Mouse (Mus musculus): ENCODE measurements around the gene Tenm2. TPM values are rescaled to one million over a fixed set of nuclear protein-coding genes. Genes with fewer than 3 reads are reported as not detected.
A peak's percentile ranks its signal among the peaks of the same experiment; 100 is the strongest.

The Tenm2 gene
- polyA plus RNA-seq, 1 experiment from 2014 or later = 0.16 TPM

DNA sequence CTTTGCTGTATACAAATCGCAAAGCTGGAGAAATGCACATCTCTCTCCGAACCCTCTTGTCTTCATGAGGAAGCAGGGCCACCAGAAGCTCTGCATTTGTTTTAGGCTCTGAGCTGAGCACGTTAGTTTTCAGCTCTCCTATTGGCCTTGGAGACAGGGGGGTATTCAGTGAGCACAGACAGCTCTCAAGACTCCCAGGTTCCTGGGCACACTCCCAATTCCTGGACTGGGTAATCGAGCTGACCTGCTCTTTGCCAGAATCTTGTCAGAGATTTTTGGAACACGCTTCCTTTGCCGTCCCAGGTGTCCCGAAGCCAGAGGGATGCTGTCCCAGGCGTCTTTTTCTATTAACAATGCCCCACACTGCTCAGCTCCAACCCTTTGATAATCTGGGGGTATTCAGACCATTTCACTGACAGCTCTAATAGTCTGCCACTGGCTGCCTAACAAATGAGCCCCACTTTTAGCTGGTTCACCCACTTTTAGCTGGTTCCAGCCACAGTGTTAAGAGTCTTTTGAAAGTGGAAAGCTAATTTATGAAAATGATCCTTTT is 1161.7 kb downstream of the Tenm2 start:
- DNase-seq (ENCODE audit: low spot score) (no peak), ATAC-seq (no peak)
- no peak overlapping the region for H3K4me2 ChIP-seq (replicated peaks; ENCODE audit: low read depth, low read length)
- WGBS = 53% methylated on average over 8 of the region's 8 CpGs
- no peaks in the 10 kb centered on the region for H3K27me3 ChIP-seq (replicated peaks; ENCODE audit: insufficient read depth, low read length)
- no peaks in the 10 kb centered on the region for H3K4me1 ChIP-seq (ENCODE audit: insufficient read depth, low read depth, low read length)
- no peak overlapping the region for H3K4me3 ChIP-seq (ENCODE audit: low read depth, low read length)
- no peak overlapping the region for H3K27ac ChIP-seq (ENCODE audit: low read length)
- no peaks in the 10 kb centered on the region for H3K36me3 ChIP-seq (ENCODE audit: insufficient read depth, low read length)
- H3K9ac ChIP-seq (replicated peaks; ENCODE audit: low read depth) = no peak overlapping the region
- no peaks in the 10 kb centered on the region for H3K9me3 ChIP-seq (ENCODE audit: low read length)
- TF ChIP-seq EP300 (IDR thresholded peaks at IDR 0.05) (no peak), CTCF (IDR thresholded peaks at IDR 0.05) (no peak)

DNA sequence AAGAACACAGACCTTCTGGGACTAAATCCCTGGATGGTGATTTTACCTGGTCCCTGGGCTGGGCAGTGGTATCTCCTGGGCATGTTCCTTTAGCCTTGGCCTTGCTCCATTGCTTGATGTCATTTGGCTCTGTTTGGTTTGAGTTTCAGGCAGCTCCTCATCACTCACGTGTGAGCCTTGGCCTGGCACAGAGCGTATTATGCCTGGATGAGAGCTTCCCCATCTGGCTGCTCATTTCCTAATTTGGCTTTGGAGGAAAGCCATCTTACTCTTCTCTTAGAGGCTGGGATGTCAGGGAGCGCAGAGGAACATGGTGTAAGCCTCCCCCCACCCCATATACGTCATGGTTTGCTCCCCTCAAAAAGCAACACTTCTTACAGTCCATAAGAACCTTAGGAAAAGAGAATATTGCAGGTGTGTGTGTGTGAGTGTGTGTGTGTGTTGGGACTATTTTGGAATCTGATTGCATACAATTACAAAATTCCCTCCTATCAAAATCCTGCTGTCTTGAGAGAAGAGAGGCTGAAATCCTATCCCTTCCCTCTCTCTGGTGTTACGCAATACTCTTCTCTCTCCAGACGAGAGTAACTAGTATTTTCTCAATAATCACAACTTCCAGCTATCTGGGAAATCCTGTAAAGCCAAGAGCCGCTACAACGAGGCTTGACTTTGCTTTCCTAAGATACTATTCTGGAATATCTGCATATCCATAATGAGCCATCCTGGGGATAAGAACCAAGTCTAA is 1162.5 kb downstream of the Tenm2 start:
- ATAC-seq (peak; percentile 38; the same call in 1 of the 2 replicates), DNase-seq (ENCODE audit: low spot score) (peak; percentile 63)
- H3K4me2 ChIP-seq (replicated peaks; ENCODE audit: low read depth, low read length) = no peak overlapping the region
- no peak overlapping the region for H3K27ac ChIP-seq (ENCODE audit: low read length)
- no peak overlapping the region for H3K9ac ChIP-seq (replicated peaks; ENCODE audit: low read depth)
- no peaks in the 10 kb centered on the region for H3K4me1 ChIP-seq (ENCODE audit: insufficient read depth, low read depth, low read length)
- no peak for TF ChIP-seq EP300 (IDR thresholded peaks at IDR 0.05)
- TF ChIP-seq CTCF (IDR thresholded peaks at IDR 0.05) = no peak
- no peaks in the 10 kb centered on the region for H3K9me3 ChIP-seq (ENCODE audit: low read length)
- WGBS = 48% methylated on average over 8 of the region's 8 CpGs
- no peak overlapping the region for H3K4me3 ChIP-seq (ENCODE audit: low read depth, low read length)
- H3K27me3 ChIP-seq (replicated peaks; ENCODE audit: insufficient read depth, low read length) = no peaks in the 10 kb centered on the region
- no peaks in the 10 kb centered on the region for H3K36me3 ChIP-seq (ENCODE audit: insufficient read depth, low read length)

DNA sequence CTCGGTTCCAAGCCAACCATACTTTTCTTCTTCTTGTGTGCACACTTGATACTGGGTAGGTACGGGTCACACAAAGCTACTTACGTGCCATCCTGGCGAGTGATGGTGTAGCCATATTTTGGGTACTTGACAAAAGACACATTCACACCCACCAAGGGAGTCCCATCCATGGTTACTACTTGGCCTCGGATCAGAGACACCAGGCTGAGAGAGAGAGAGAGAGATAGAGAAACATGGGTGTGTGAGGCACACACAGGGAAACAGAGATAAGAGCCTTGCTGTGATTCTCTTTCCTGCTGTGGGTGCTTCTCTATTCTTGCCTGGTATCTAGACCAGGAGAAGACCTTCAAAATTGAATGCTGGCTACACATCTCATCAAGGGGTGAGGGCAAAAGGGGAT is 1163.1 kb downstream of the Tenm2 start:
- 75% methylated on average over 5 of the region's 5 CpGs for WGBS
- DNase-seq (ENCODE audit: low spot score) = no peak
- TF ChIP-seq CTCF (IDR thresholded peaks at IDR 0.05) = no peak
- no peak for TF ChIP-seq EP300 (IDR thresholded peaks at IDR 0.05)
- no peak overlapping the region for H3K4me2 ChIP-seq (replicated peaks; ENCODE audit: low read depth, low read length)
- no peak overlapping the region for H3K4me3 ChIP-seq (ENCODE audit: low read depth, low read length)
- no peaks in the 10 kb centered on the region for H3K36me3 ChIP-seq (ENCODE audit: insufficient read depth, low read length)
- no peak overlapping the region for H3K27ac ChIP-seq (ENCODE audit: low read length)
- H3K9ac ChIP-seq (replicated peaks; ENCODE audit: low read depth) = no peak overlapping the region
- no peaks in the 10 kb centered on the region for H3K27me3 ChIP-seq (replicated peaks; ENCODE audit: insufficient read depth, low read length)
- H3K9me3 ChIP-seq (ENCODE audit: low read length) = no peaks in the 10 kb centered on the region
- no peaks in the 10 kb centered on the region for H3K4me1 ChIP-seq (ENCODE audit: insufficient read depth, low read depth, low read length)
- ATAC-seq = no peak

DNA sequence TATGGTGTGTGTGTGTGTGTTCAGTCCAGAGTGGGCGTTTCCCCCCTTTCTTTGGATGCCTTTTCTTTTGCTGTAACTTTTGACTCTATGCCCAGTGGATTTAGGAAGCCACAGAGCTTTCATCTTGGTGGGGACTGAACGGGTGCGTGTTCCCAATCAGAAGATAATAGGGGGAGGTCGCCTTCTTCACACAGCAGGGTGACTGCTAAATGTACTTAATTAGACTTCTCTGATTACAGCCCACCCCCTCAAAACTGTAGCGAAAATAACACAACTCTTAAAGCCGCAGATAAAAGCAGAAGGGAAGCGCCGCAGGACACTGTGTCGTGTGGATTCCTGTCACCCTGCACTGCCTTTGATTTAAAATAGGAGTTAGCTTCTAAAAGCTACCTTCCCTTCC is 1163.7 kb downstream of the Tenm2 start:
- H3K27ac ChIP-seq (ENCODE audit: low read length) = no peak overlapping the region
- H3K36me3 ChIP-seq (ENCODE audit: insufficient read depth, low read length) = no peaks in the 10 kb centered on the region
- H3K27me3 ChIP-seq (replicated peaks; ENCODE audit: insufficient read depth, low read length) = no peaks in the 10 kb centered on the region
- TF ChIP-seq EP300 (IDR thresholded peaks at IDR 0.05) (no peak), CTCF (IDR thresholded peaks at IDR 0.05) (no peak)
- WGBS = 48% methylated on average over 9 of the region's 9 CpGs
- H3K4me1 ChIP-seq (ENCODE audit: insufficient read depth, low read depth, low read length) = no peaks in the 10 kb centered on the region
- no peaks in the 10 kb centered on the region for H3K9me3 ChIP-seq (ENCODE audit: low read length)
- H3K4me3 ChIP-seq (ENCODE audit: low read depth, low read length) = no peak overlapping the region
- DNase-seq (ENCODE audit: low spot score) = no peak
- H3K4me2 ChIP-seq (replicated peaks; ENCODE audit: low read depth, low read length) = no peak overlapping the region
- no peak overlapping the region for H3K9ac ChIP-seq (replicated peaks; ENCODE audit: low read depth)
- no peak for ATAC-seq

DNA sequence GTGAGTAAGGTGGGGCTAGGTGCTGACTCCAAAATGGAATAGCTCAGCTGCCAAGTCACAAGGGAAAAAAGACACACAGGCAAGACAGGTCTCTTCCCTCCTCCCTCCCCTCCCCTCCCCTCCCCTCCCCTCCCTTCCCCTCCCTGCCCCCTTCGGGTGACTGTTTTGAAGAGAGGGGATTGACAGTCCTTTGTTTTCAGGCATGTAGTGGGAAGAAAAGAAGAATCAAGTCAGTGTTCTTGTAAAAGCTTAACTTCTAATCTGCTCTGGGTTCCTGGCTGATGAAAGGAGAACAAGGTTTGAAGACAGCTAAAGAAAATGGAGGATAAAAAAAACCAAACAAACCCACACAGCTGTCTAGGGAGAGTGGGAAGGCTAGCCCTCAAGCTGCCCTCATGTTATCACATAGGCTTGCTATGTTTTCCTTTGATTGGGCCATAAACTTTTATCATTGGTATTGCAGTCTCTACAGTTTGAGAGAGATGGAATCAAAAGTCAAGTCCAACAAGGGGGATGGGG is 1176.4 kb downstream of the Tenm2 start:
- no peak overlapping the region for H3K4me3 ChIP-seq (ENCODE audit: low read depth, low read length)
- no peaks in the 10 kb centered on the region for H3K4me1 ChIP-seq (ENCODE audit: insufficient read depth, low read depth, low read length)
- no peak for TF ChIP-seq EP300 (IDR thresholded peaks at IDR 0.05)
- WGBS = no CpG with 5 or more reads among the region's 1 CpGs
- no peaks in the 10 kb centered on the region for H3K36me3 ChIP-seq (ENCODE audit: insufficient read depth, low read length)
- H3K9ac ChIP-seq (replicated peaks; ENCODE audit: low read depth) = no peak overlapping the region
- DNase-seq (ENCODE audit: low spot score) (no peak), ATAC-seq (no peak)
- no peaks in the 10 kb centered on the region for H3K9me3 ChIP-seq (ENCODE audit: low read length)
- no peaks in the 10 kb centered on the region for H3K27me3 ChIP-seq (replicated peaks; ENCODE audit: insufficient read depth, low read length)
- no peak overlapping the region for H3K27ac ChIP-seq (ENCODE audit: low read length)
- H3K4me2 ChIP-seq (replicated peaks; ENCODE audit: low read depth, low read length) = no peak overlapping the region

DNA sequence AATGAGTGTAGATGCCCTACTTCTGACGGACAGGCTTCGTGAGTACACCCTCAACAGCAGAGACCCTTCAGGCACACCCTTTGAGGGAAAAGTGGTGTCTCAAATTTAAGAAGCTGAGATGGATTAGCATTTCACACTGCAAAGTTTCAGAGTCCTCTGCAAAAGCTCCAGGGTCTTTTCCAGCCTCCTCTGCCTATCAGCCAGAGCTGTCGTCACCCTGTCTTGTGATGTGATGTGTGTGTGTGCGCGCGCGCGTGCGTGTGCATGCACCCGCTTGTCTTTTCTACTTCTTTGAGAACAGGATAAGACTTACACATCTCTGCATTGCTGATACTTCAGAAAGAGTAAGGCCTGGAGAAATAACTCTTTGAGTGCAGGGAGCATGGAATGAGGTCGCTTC is 1179.2 kb downstream of the Tenm2 start:
- no peak for TF ChIP-seq CTCF (IDR thresholded peaks at IDR 0.05)
- no peak for TF ChIP-seq EP300 (IDR thresholded peaks at IDR 0.05)
- WGBS = 49% methylated on average over 11 of the region's 11 CpGs
- Histone ChIP-seq H3K27me3 (replicated peaks; ENCODE audit: insufficient read depth, low read length) (no peaks in the 10 kb centered on the region), H3K9me3 (ENCODE audit: low read length) (no peaks in the 10 kb centered on the region), H3K27ac (ENCODE audit: low read length) (no peak overlapping the region), H3K4me2 (replicated peaks; ENCODE audit: low read depth, low read length) (no peak overlapping the region), H3K36me3 (ENCODE audit: insufficient read depth, low read length) (no peaks in the 10 kb centered on the region), H3K9ac (replicated peaks; ENCODE audit: low read depth) (no peak overlapping the region), H3K4me1 (ENCODE audit: insufficient read depth, low read depth, low read length) (no peaks in the 10 kb centered on the region), H3K4me3 (ENCODE audit: low read depth, low read length) (no peak overlapping the region)
- no peak for DNase-seq (ENCODE audit: low spot score)
- no peak for ATAC-seq

Data from lung, postnatal 0 days (tissue).